Mouse (Mus musculus) E14TG2a.4 (cell line): ENCODE measurements at regions not wholly inside any gene's neighbourhood (a gene's known extent, or its start where the extent isn't known, plus 50 kb on each side); places are given as distances from the start of the nearest gene placed in this dataset.

Experiments used
- H3K27me3 ChIP-seq: 2 replicates; pipeline ENCODE4 v1.6.1; 2014; ENCODE audit warnings: low read length, control low read depth; ENCODE audit not compliant: insufficient read depth
- H3K36me3 ChIP-seq: 2 replicates; pipeline ENCODE4 v1.6.1; 2014; ENCODE audit warnings: low read length, control low read depth; ENCODE audit not compliant: insufficient read depth
- H3K4me1 ChIP-seq: replicated peaks from 2 replicates; pipeline ENCODE4 v1.6.1; 2014; ENCODE audit warnings: low read depth, low read length, control low read depth
- H3K4me3 ChIP-seq: replicated peaks from 2 replicates; pipeline ENCODE4 v1.5.1; 2014; ENCODE audit warnings: mild to moderate bottlenecking, low read length
- H3K9me3 ChIP-seq: 2 replicates; pipeline ENCODE4 v1.6.1; 2014; ENCODE audit warnings: low read length, control low read depth
- CTCF ChIP-seq: conservative IDR thresholded peaks from 2 replicates; pipeline ENCODE4 v1.5.1; 2014; ENCODE audit warnings: low read length
- NANOG ChIP-seq: IDR thresholded peaks from 2 replicates; pipeline ENCODE4 v1.6.1; 2014; ENCODE audit warnings: borderline replicate concordance, low read length, mixed read lengths
- POU5F1 ChIP-seq: IDR thresholded peaks from 2 replicates; pipeline ENCODE4 v1.6.1; 2014; ENCODE audit warnings: low read length, borderline replicate concordance

GRCm38 (mm10) chr9:101602799-101603198, 258.8 kb upstream of the 9630041A04Rik start:
- Histone ChIP-seq H3K9me3 (peaks cover 6% of the 10 kb centered on the region), H3K36me3 (no peaks in the 10 kb centered on the region), H3K4me3 (no peak overlapping the region), H3K27me3 (no peaks in the 10 kb centered on the region), H3K4me1 (no peaks in the 10 kb centered on the region)
- TF ChIP-seq CTCF (no peak), POU5F1 (no peak), NANOG (no peak)

GRCm38 (mm10) chr9:101596898-101597297, 264.7 kb upstream of the 9630041A04Rik start:
- Histone ChIP-seq H3K36me3 (no peaks in the 10 kb centered on the region), H3K9me3 (no peaks in the 10 kb centered on the region), H3K4me1 (no peaks in the 10 kb centered on the region), H3K27me3 (no peaks in the 10 kb centered on the region), H3K4me3 (no peak overlapping the region)
- no peak for TF ChIP-seq POU5F1
- TF ChIP-seq CTCF = no peak
- TF ChIP-seq NANOG = no peak

- H3K4me1 ChIP-seq = no peaks in the 10 kb centered on the region
- no peaks in the 10 kb centered on the region for H3K27me3 ChIP-seq
- H3K4me3 ChIP-seq = no peak overlapping the region
- no peaks in the 10 kb centered on the region for H3K9me3 ChIP-seq
- TF ChIP-seq NANOG (no peak), POU5F1 (no peak), CTCF (no peak)
- no peaks in the 10 kb centered on the region for H3K36me3 ChIP-seq
These were observed 266.5 kb upstream of the 9630041A04Rik start for GRCm38 (mm10) chr9:101595101-101595650.

- Histone ChIP-seq H3K4me3 (no peak overlapping the region), H3K27me3 (no peaks in the 10 kb centered on the region), H3K4me1 (no peaks in the 10 kb centered on the region), H3K36me3 (no peaks in the 10 kb centered on the region), H3K9me3 (no peaks in the 10 kb centered on the region)
- no peak for TF ChIP-seq POU5F1
- no peak for TF ChIP-seq NANOG
- TF ChIP-seq CTCF = no peak
These were observed 269.0 kb upstream of the 9630041A04Rik start for GRCm38 (mm10) chr9:101592621-101593020.

DNA sequence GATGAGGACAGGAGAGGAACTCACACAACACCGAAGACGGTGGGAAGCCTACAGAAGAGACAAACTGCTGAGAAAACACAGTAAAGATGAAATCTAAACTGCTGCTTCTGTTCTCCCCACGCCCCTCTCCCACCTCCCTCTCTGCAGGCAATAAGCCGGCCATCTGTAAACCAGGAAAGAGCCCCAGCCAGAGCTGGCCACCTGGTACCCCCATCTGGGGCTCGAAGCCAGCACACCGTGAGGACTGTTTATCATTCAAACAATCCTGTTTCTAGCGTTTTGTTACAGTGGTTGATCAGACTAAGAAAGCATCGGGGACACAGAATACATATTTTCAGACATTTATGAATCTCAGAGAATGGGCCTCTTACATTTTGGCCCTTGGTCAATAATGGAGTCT, 270.0 kb upstream of the 9630041A04Rik start:
- TF ChIP-seq POU5F1 = no peak
- TF ChIP-seq CTCF = no peak
- no peak for TF ChIP-seq NANOG
- Histone ChIP-seq H3K27me3 (no peaks in the 10 kb centered on the region), H3K4me1 (no peaks in the 10 kb centered on the region), H3K36me3 (no peaks in the 10 kb centered on the region), H3K9me3 (no peaks in the 10 kb centered on the region), H3K4me3 (no peak overlapping the region)

DNA sequence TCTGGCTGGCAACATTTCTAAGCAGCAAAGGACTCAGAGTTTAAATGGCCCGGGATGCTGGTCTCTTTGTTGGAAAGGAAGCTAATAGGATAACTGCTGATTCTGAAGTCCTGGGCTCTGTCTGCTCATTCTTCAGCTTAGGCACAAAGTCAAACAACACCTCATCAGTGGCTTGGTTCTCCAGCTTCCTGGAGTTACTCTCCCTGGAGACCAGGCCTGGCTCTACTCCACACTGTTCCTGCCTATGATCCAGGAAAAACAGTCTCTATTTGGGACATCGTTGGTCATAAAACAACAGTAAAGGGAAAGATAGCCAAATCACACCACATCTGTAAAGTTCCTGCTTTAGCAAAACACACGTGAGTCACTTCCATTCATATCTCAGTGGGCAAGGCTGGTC, 271.3 kb upstream of the 9630041A04Rik start:
- Histone ChIP-seq H3K27me3 (no peaks in the 10 kb centered on the region), H3K4me3 (no peak overlapping the region), H3K4me1 (no peaks in the 10 kb centered on the region), H3K9me3 (no peaks in the 10 kb centered on the region), H3K36me3 (no peaks in the 10 kb centered on the region)
- TF ChIP-seq POU5F1 (no peak), CTCF (no peak), NANOG (no peak)

DNA sequence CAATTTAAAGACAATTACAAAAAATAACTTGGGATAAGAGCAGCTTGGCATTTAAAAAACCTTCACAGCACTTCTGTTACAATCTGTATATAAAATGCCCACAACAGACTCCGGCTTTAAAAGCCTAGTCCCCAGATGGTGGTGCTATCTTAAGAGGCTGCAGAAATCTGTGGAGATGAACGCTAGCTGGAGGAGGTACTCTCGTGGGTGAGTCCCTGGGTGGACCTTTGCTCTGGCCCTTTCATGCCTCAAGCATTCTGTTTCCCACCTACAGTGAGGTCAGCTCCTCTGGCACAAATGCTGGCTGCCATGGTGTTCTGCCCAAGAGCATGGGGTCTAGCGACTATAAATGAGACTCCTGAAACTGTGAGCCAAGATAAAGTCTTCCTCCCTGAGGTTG, 280.6 kb upstream of the 9630041A04Rik start:
- H3K4me1 ChIP-seq = no peaks in the 10 kb centered on the region
- peaks cover 4% of the 10 kb centered on the region; the same call in 1 of the 2 replicates for H3K9me3 ChIP-seq

GRCm38 (mm10) chr9:101570714-101571113, 290.9 kb upstream of the 9630041A04Rik start:
- no peaks in the 10 kb centered on the region for H3K9me3 ChIP-seq
- H3K27me3 ChIP-seq = no peaks in the 10 kb centered on the region
- no peak overlapping the region for H3K4me3 ChIP-seq
- TF ChIP-seq POU5F1 (no peak), NANOG (no peak), CTCF (no peak)
- 0 out of 2 replicates have a peak, but pooled peaks cover 2% of the 10 kb centered on the region for H3K4me1 ChIP-seq
- no peaks in the 10 kb centered on the region for H3K36me3 ChIP-seq

More for the DNA sequence above, 280.6 kb upstream of the 9630041A04Rik start:
- no peaks in the 10 kb centered on the region for H3K27me3 ChIP-seq
- no peak overlapping the region for H3K4me3 ChIP-seq
- no peaks in the 10 kb centered on the region for H3K36me3 ChIP-seq
- no peak for TF ChIP-seq CTCF
- no peak for TF ChIP-seq NANOG
- no peak for TF ChIP-seq POU5F1

- Histone ChIP-seq H3K27me3 (no peaks in the 10 kb centered on the region), H3K36me3 (no peaks in the 10 kb centered on the region), H3K4me3 (no peak overlapping the region), H3K4me1 (no peaks in the 10 kb centered on the region), H3K9me3 (no peaks in the 10 kb centered on the region)
- TF ChIP-seq POU5F1 (no peak), NANOG (no peak), CTCF (no peak)
These were observed 298.4 kb upstream of the 9630041A04Rik start for GRCm38 (mm10) chr9:101563196-101563595.
